Mouse (Mus musculus): ENCODE measurements around the gene Panx3. TPM values are rescaled to one million over a fixed set of nuclear protein-coding genes. Genes with fewer than 3 reads are reported as not detected.
A peak's percentile ranks its signal among the peaks of the same experiment; 100 is the strongest.

Gene Panx3
- polyA plus RNA-seq, 1 experiment from 2014 or later, result 0.15 TPM

GRCm38 (mm10) chr9:37666045-37666444 lies 3.0 kb downstream of the Panx3 start:
- no peak overlapping the region for H3K4me2 ChIP-seq (ENCODE audit: low read length)
- no peak for ATAC-seq
- no peak overlapping the region for H3K27ac ChIP-seq (ENCODE audit: low read depth, low read length)
- H3K36me3 ChIP-seq (ENCODE audit: control insufficient read depth, insufficient read depth, low read length), result no peaks in the 10 kb centered on the region
- no peaks in the 10 kb centered on the region for H3K9me3 ChIP-seq (ENCODE audit: control insufficient read depth, low read length)
- no peaks in the 10 kb centered on the region for H3K27me3 ChIP-seq (replicated peaks; ENCODE audit: control insufficient read depth, insufficient read depth, low read length)
- no peak overlapping the region for H3K4me3 ChIP-seq (ENCODE audit: low read length)
- no peak overlapping the region for H3K9ac ChIP-seq (ENCODE audit: low read depth, low read length)
- no peaks in the 10 kb centered on the region for H3K4me1 ChIP-seq (ENCODE audit: control insufficient read depth, insufficient read depth, low read depth, low read length)
- WGBS, result 83% methylated on average over 7 of the region's 7 CpGs

- no peak overlapping the region for H3K4me2 ChIP-seq (ENCODE audit: low read length)
- H3K9ac ChIP-seq (ENCODE audit: low read depth, low read length), result no peak overlapping the region
- H3K27me3 ChIP-seq (replicated peaks; ENCODE audit: control insufficient read depth, insufficient read depth, low read length), result no peaks in the 10 kb centered on the region
- no peak for ATAC-seq
- H3K4me3 ChIP-seq (ENCODE audit: low read length), result no peak overlapping the region
- WGBS, result 79% methylated on average over 2 of the region's 2 CpGs
- no peaks in the 10 kb centered on the region for H3K4me1 ChIP-seq (ENCODE audit: control insufficient read depth, insufficient read depth, low read depth, low read length)
- no peaks in the 10 kb centered on the region for H3K36me3 ChIP-seq (ENCODE audit: control insufficient read depth, insufficient read depth, low read length)
- H3K9me3 ChIP-seq (ENCODE audit: control insufficient read depth, low read length), result no peaks in the 10 kb centered on the region
- no peak overlapping the region for H3K27ac ChIP-seq (ENCODE audit: low read depth, low read length)
Observed at GRCm38 (mm10) chr9:37664604-37665003, 4.4 kb downstream of the Panx3 start.

DNA sequence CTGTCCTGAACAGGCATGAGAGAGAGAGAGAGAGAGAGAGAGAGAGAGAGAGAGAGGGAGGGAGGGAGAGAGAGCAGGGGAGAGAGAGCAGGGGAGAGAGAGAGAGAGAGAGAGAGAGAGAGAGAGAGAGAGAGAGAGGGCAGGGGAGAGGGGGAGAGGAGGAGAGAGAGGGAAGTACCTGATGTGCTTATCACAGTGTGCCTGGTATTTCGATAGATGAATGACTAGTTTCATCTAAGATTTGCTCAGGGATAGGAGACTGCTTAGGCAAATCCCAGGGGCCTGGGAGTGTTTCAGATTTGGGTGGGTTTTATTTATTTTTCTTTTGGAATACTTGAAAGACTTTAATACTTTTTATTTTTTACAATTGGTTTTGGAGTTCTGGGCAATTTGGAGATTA lies 5.8 kb downstream of the Panx3 start:
- no peak overlapping the region for H3K9ac ChIP-seq (ENCODE audit: low read depth, low read length)
- H3K27me3 ChIP-seq (replicated peaks; ENCODE audit: control insufficient read depth, insufficient read depth, low read length), result no peaks in the 10 kb centered on the region
- no peaks in the 10 kb centered on the region for H3K4me1 ChIP-seq (ENCODE audit: control insufficient read depth, insufficient read depth, low read depth, low read length)
- H3K4me2 ChIP-seq (ENCODE audit: low read length), result no peak overlapping the region
- H3K4me3 ChIP-seq (ENCODE audit: low read length), result no peak overlapping the region
- WGBS, result 81% methylated on average over 1 of the region's 1 CpGs
- ATAC-seq, result no peak
- no peak overlapping the region for H3K27ac ChIP-seq (ENCODE audit: low read depth, low read length)
- H3K36me3 ChIP-seq (ENCODE audit: control insufficient read depth, insufficient read depth, low read length), result no peaks in the 10 kb centered on the region
- H3K9me3 ChIP-seq (ENCODE audit: control insufficient read depth, low read length), result no peaks in the 10 kb centered on the region

DNA sequence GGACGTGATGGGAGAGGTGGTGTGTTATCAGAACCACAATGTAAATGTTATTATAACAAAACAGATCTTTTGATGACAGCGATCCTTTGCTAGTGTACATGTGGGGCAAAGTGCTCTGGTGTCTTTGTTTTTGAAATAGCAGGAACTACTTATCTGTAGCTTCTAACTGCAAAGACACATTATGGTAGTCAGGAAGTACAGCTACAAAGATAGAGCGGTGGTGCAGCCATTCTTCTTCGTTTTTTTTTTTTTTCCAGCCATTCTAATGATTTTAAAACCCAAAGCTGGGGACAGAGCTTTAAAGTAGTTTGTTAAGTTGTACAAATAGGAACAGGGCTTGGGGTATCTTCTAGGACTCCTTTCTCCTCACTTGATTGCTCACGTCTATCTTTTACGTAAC lies 9.6 kb downstream of the Panx3 start:
- no peaks in the 10 kb centered on the region for H3K36me3 ChIP-seq (ENCODE audit: control insufficient read depth, insufficient read depth, low read length)
- no peak overlapping the region for H3K9ac ChIP-seq (ENCODE audit: low read depth, low read length)
- no peak overlapping the region for H3K4me3 ChIP-seq (ENCODE audit: low read length)
- no peak overlapping the region for H3K4me2 ChIP-seq (ENCODE audit: low read length)
- H3K27ac ChIP-seq (ENCODE audit: low read depth, low read length), result no peak overlapping the region
- H3K4me1 ChIP-seq (ENCODE audit: control insufficient read depth, insufficient read depth, low read depth, low read length), result peaks cover 11% of the 10 kb centered on the region
- no peaks in the 10 kb centered on the region for H3K9me3 ChIP-seq (ENCODE audit: control insufficient read depth, low read length)
- no peaks in the 10 kb centered on the region for H3K27me3 ChIP-seq (replicated peaks; ENCODE audit: control insufficient read depth, insufficient read depth, low read length)
- 87% methylated on average over 6 of the region's 6 CpGs for WGBS
- ATAC-seq, result no peak

DNA sequence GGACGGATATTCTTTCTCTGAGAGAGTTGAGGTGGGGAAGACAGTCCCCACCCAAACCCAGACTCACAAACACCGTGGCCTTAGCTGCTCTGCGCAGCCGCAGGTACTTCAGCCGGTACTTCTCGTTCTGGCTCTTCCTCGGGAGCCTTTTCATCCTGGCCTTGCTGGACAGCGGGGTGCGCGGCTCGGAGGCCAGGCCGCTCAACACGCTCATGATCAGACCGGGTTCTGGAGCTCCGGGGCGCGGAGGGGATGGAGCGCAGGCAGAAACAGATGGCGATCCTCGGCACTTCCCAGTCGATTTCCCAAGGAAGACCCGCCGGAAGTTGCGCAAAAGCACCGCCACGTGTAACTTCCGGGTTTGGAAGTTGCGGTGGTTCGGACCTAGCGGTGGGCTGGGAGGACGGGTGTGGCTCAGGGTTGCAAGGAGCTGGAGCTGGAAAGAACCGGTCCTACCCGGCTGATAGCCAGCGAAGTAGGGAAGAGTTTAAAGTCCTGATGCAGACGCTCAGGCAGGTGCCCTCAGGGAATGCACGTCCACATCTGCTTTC lies 12.0 kb downstream of the Panx3 start, which contains the start of gene Tbrg1:
Gene Tbrg1 (minus strand): TSS at position 382 of the 551 bp plus-strand sequence.
- peaks cover 11% of the 10 kb centered on the region for H3K4me1 ChIP-seq (ENCODE audit: control insufficient read depth, insufficient read depth, low read depth, low read length)
- peaks cover 17% of the 10 kb centered on the region for H3K36me3 ChIP-seq (ENCODE audit: control insufficient read depth, insufficient read depth, low read length)
- WGBS, result under 1% methylated on average over 36 of the region's 36 CpGs
- no peaks in the 10 kb centered on the region for H3K27me3 ChIP-seq (replicated peaks; ENCODE audit: control insufficient read depth, insufficient read depth, low read length)
- peak within 1 kb of the TSS; percentile 68 for H3K4me3 ChIP-seq (ENCODE audit: low read length)
- peak within 1 kb of the TSS; percentile 69 for H3K27ac ChIP-seq (ENCODE audit: low read depth, low read length)
- peak within 1 kb of the TSS; percentile 75 for H3K9ac ChIP-seq (ENCODE audit: low read depth, low read length)
- ATAC-seq, result peak; percentile 96
- peak within 1 kb of the TSS; percentile 95 for H3K4me2 ChIP-seq (ENCODE audit: low read length)
- no peaks in the 10 kb centered on the region for H3K9me3 ChIP-seq (ENCODE audit: control insufficient read depth, low read length)

DNA sequence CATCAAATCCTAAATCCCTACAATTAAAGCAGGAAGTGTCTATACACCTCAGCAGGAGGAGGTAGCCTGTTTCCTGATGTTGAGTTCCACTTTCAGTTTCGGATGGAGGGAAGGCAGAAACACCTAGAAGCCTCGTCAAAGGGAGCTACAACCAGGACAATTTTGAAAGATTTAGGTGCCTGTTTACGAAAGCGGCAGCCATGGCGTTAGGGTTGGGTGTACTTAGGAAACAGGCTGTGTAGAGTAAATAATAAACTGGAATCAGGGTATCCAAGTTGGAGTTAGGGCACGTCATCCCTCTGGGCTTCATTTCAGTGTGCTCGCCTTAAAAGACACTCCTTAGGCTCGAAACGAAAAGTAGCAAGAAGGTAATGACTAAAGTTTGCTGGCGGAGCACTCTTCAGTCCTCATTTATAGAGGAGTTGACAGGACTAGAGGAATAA lies 12.6 kb downstream of the Panx3 start:
- Histone ChIP-seq H3K4me2 (ENCODE audit: low read length) (peak overlapping the region; percentile 95), H3K4me1 (ENCODE audit: control insufficient read depth, insufficient read depth, low read depth, low read length) (peaks cover 11% of the 10 kb centered on the region), H3K9ac (ENCODE audit: low read depth, low read length) (peak overlapping the region; percentile 75), H3K36me3 (ENCODE audit: control insufficient read depth, insufficient read depth, low read length) (peaks cover 20% of the 10 kb centered on the region), H3K27me3 (replicated peaks; ENCODE audit: control insufficient read depth, insufficient read depth, low read length) (no peaks in the 10 kb centered on the region), H3K27ac (ENCODE audit: low read depth, low read length) (no peak overlapping the region), H3K4me3 (ENCODE audit: low read length) (peak overlapping the region; percentile 68), H3K9me3 (ENCODE audit: control insufficient read depth, low read length) (no peaks in the 10 kb centered on the region)
- peak; percentile 5 for ATAC-seq
- 1% methylated on average over 10 of the region's 10 CpGs for WGBS

GRCm38 (mm10) chr9:37655961-37656360 lies 13.1 kb downstream of the Panx3 start:
- 69% methylated on average over 8 of the region's 8 CpGs for WGBS
- H3K9ac ChIP-seq (ENCODE audit: low read depth, low read length), result peak overlapping the region; percentile 75; the same call in 1 of the 2 replicates
- H3K27ac ChIP-seq (ENCODE audit: low read depth, low read length), result no peak overlapping the region
- peaks cover 11% of the 10 kb centered on the region for H3K4me1 ChIP-seq (ENCODE audit: control insufficient read depth, insufficient read depth, low read depth, low read length)
- H3K27me3 ChIP-seq (replicated peaks; ENCODE audit: control insufficient read depth, insufficient read depth, low read length), result no peaks in the 10 kb centered on the region
- H3K4me3 ChIP-seq (ENCODE audit: low read length), result peak overlapping the region; percentile 68
- peaks cover 23% of the 10 kb centered on the region for H3K36me3 ChIP-seq (ENCODE audit: control insufficient read depth, insufficient read depth, low read length)
- no peak for ATAC-seq
- peak overlapping the region; percentile 95 for H3K4me2 ChIP-seq (ENCODE audit: low read length)
- H3K9me3 ChIP-seq (ENCODE audit: control insufficient read depth, low read length), result no peaks in the 10 kb centered on the region

DNA sequence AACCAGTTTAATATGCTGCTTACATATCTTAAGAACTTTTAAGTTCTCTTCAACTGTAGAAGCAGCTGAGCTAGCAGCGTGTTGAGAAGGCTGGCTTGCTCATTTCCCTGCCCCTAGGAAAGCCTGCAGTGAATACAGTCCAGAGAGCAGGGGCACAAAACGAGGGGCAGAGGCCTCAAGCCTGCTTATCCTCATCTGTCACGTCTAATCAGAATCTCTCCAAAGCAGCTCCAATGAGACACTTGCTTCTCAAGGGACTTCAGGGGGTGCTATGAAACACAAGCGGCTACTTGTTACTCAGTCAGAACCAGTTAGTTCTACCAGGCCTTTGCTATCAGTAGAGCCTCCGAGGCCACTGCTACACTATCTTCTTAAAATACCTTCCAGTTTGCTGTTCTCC lies 15.2 kb downstream of the Panx3 start:
- 86% methylated on average over 5 of the region's 5 CpGs for WGBS
- Histone ChIP-seq H3K36me3 (ENCODE audit: control insufficient read depth, insufficient read depth, low read length) (peaks cover 35% of the 10 kb centered on the region), H3K27ac (ENCODE audit: low read depth, low read length) (no peak overlapping the region), H3K9me3 (ENCODE audit: control insufficient read depth, low read length) (no peaks in the 10 kb centered on the region), H3K4me1 (ENCODE audit: control insufficient read depth, insufficient read depth, low read depth, low read length) (peaks cover 11% of the 10 kb centered on the region), H3K4me2 (ENCODE audit: low read length) (no peak overlapping the region), H3K9ac (ENCODE audit: low read depth, low read length) (no peak overlapping the region), H3K27me3 (replicated peaks; ENCODE audit: control insufficient read depth, insufficient read depth, low read length) (no peaks in the 10 kb centered on the region), H3K4me3 (ENCODE audit: low read length) (no peak overlapping the region)
- ATAC-seq, result no peak

DNA sequence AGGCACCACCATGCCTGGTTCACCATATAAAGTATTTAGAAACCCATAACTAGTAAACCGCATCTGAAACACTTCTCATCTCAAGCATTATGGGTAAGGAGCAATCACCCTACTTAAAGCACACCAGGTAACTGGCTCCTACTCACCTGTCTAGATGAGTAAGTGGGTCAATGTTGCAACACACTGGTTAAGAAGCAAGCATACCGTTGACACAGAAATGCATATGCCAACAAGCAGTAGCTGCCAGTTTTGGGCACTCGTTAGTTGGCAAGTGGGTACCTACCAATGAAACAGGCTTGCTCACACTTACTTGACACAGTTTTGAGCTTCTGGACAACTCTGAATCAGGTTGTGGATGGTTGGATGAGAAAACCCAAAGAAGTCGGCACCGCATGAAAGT lies 18.4 kb downstream of the Panx3 start:
- no peak for ATAC-seq
- H3K9me3 ChIP-seq (ENCODE audit: control insufficient read depth, low read length), result no peaks in the 10 kb centered on the region
- 95% methylated on average over 5 of the region's 5 CpGs for WGBS
- H3K9ac ChIP-seq (ENCODE audit: low read depth, low read length), result no peak overlapping the region
- H3K36me3 ChIP-seq (ENCODE audit: control insufficient read depth, insufficient read depth, low read length), result peaks cover 35% of the 10 kb centered on the region
- H3K4me2 ChIP-seq (ENCODE audit: low read length), result no peak overlapping the region
- H3K4me3 ChIP-seq (ENCODE audit: low read length), result no peak overlapping the region
- no peaks in the 10 kb centered on the region for H3K4me1 ChIP-seq (ENCODE audit: control insufficient read depth, insufficient read depth, low read depth, low read length)
- H3K27ac ChIP-seq (ENCODE audit: low read depth, low read length), result no peak overlapping the region
- no peaks in the 10 kb centered on the region for H3K27me3 ChIP-seq (replicated peaks; ENCODE audit: control insufficient read depth, insufficient read depth, low read length)
